Mouse (Mus musculus) limb, embryonic 12.5 days (tissue): ENCODE measurements around the gene Gzmk. TPM values are rescaled to one million over a fixed set of nuclear protein-coding genes. Genes with fewer than 3 reads are reported as not detected.

Experiments used
- ATAC-seq: fragments of 200-750 bp; cut with Nextera tagmentation; 2 replicates; pipeline ENCODE4 v1.8.0; 2017; ENCODE audit warnings: low read depth, moderate TSS enrichment; ENCODE audit not compliant: insufficient number of reproducible peaks, insufficient read depth, low FRiP score, low TSS enrichment
- H3K27ac ChIP-seq: fragments of 300-500 bp; sonication (generic); 2 replicates; pipeline ENCODE4 v1.5.1; 2016; ENCODE audit warnings: mild to moderate bottlenecking, moderate library complexity
- H3K27me3 ChIP-seq: fragments of 300-500 bp; sonication (generic); 2 replicates; pipeline ENCODE4 v1.6.1; 2016; ENCODE audit warnings: mild to moderate bottlenecking, moderate library complexity
- H3K36me3 ChIP-seq: fragments of 300-500 bp; sonication (generic); 2 replicates; pipeline ENCODE4 v1.6.1; 2016; ENCODE audit warnings: mild to moderate bottlenecking, moderate library complexity
- H3K4me1 ChIP-seq: fragments of 300-500 bp; sonication (generic); replicated peaks from 2 replicates; pipeline ENCODE4 v1.6.1; 2016
- H3K4me2 ChIP-seq: fragments of 300-500 bp; sonication (generic); 2 replicates; pipeline ENCODE4 v1.6.1; 2016; ENCODE audit warnings: mild to moderate bottlenecking, moderate library complexity
- H3K4me3 ChIP-seq: fragments of 300-500 bp; sonication (generic); replicated peaks from 2 replicates; pipeline ENCODE4 v1.5.1; 2016; ENCODE audit warnings: mild to moderate bottlenecking
- H3K9ac ChIP-seq: fragments of 300-500 bp; sonication (generic); replicated peaks from 2 replicates; pipeline ENCODE4 v1.6.1; 2016; ENCODE audit warnings: mild to moderate bottlenecking, moderate library complexity
- H3K9me3 ChIP-seq: fragments of 300-500 bp; sonication (generic); 2 replicates; pipeline ENCODE4 v1.6.1; 2016; ENCODE audit warnings: mild to moderate bottlenecking, moderate library complexity
- WGBS: fragments of 180-500 bp; shearing (Covaris S2); methylation state at CpG from one replicate; pipeline ENCODE4 v1.1.7; 2016; 5-methylcytosine and 5-hydroxymethylcytosine counted together
- polyA plus RNA-seq: library from polyadenylated mRNA; unstranded; fragments of >200 nt; fragmentation: Nextera tagmentation; extraction: Ambion mirVana; gene quantifications from 2 replicates; pipeline ENCODE4 v1.2.1, GENCODE M21; 2016

The Gzmk gene
- polyA plus RNA-seq, 1 experiment from 2014 or later, result not detected

- no peaks in the 10 kb centered on the region for H3K36me3 ChIP-seq
- H3K27ac ChIP-seq, result no peak overlapping the region
- no peaks in the 10 kb centered on the region for H3K27me3 ChIP-seq
- no peak overlapping the region for H3K9ac ChIP-seq
- 0 out of 2 replicates have a peak, but pooled peaks cover 5% of the 10 kb centered on the region for H3K4me1 ChIP-seq
- no peak overlapping the region for H3K4me3 ChIP-seq
- 84% methylated on average over 8 of the region's 8 CpGs for WGBS
- H3K9me3 ChIP-seq, result no peaks in the 10 kb centered on the region
- no peak overlapping the region for H3K4me2 ChIP-seq
- ATAC-seq, result no peak
Observed at GRCm38 (mm10) chr13:113245025-113245424, 19.3 kb upstream of the Gzmk start.

- no peak overlapping the region for H3K4me2 ChIP-seq
- 0 out of 2 replicates have a peak, but pooled peaks cover 5% of the 10 kb centered on the region for H3K4me1 ChIP-seq
- 47% methylated on average over 6 of the region's 6 CpGs for WGBS
- H3K4me3 ChIP-seq, result no peak overlapping the region
- H3K27me3 ChIP-seq, result no peaks in the 10 kb centered on the region
- H3K27ac ChIP-seq, result no peak overlapping the region
- no peaks in the 10 kb centered on the region for H3K9me3 ChIP-seq
- no peak overlapping the region for H3K9ac ChIP-seq
- no peaks in the 10 kb centered on the region for H3K36me3 ChIP-seq
- ATAC-seq, result no peak
Observed at GRCm38 (mm10) chr13:113242129-113242528, 16.4 kb upstream of the Gzmk start.

- H3K4me2 ChIP-seq, result no peak overlapping the region
- 86% methylated on average over 17 of the region's 17 CpGs for WGBS
- H3K4me3 ChIP-seq, result no peak overlapping the region
- no peak overlapping the region for H3K27ac ChIP-seq
- H3K4me1 ChIP-seq, result no peaks in the 10 kb centered on the region
- ATAC-seq, result no peak
- no peak overlapping the region for H3K9ac ChIP-seq
- no peaks in the 10 kb centered on the region for H3K9me3 ChIP-seq
- peaks cover 4% of the 10 kb centered on the region; the same call in 1 of the 2 replicates for H3K27me3 ChIP-seq
- H3K36me3 ChIP-seq, result no peaks in the 10 kb centered on the region
Observed at GRCm38 (mm10) chr13:113227666-113228463, 2.2 kb upstream of the Gzmk start.

GRCm38 (mm10) chr13:113227076-113227475, 1.4 kb upstream of the Gzmk start:
- no peaks in the 10 kb centered on the region for H3K36me3 ChIP-seq
- H3K4me1 ChIP-seq, result no peaks in the 10 kb centered on the region
- no peak overlapping the region for H3K4me3 ChIP-seq
- H3K9ac ChIP-seq, result no peak overlapping the region
- H3K27ac ChIP-seq, result no peak overlapping the region
- peaks cover 4% of the 10 kb centered on the region; the same call in 1 of the 2 replicates for H3K27me3 ChIP-seq
- no peaks in the 10 kb centered on the region for H3K9me3 ChIP-seq
- no peak overlapping the region for H3K4me2 ChIP-seq
- WGBS, result 86% methylated on average over 4 of the region's 4 CpGs
- ATAC-seq, result no peak

- no peak overlapping the region for H3K27ac ChIP-seq
- WGBS, result 37% methylated on average over 2 of the region's 2 CpGs
- no peaks in the 10 kb centered on the region for H3K9me3 ChIP-seq
- peaks cover 4% of the 10 kb centered on the region; the same call in 1 of the 2 replicates for H3K27me3 ChIP-seq
- H3K4me3 ChIP-seq, result no peak overlapping the region
- no peak for ATAC-seq
- peaks cover 3% of the 10 kb centered on the region; the same call in 1 of the 2 replicates for H3K4me1 ChIP-seq
- H3K36me3 ChIP-seq, result no peaks in the 10 kb centered on the region
- no peak overlapping the region for H3K4me2 ChIP-seq
- H3K9ac ChIP-seq, result no peak overlapping the region
Observed at GRCm38 (mm10) chr13:113224105-113224504, 1.6 kb downstream of the Gzmk start.

GRCm38 (mm10) chr13:113221851-113222250, 3.9 kb downstream of the Gzmk start:
- Histone ChIP-seq H3K27ac (no peak overlapping the region), H3K36me3 (no peaks in the 10 kb centered on the region), H3K4me2 (no peak overlapping the region), H3K9ac (no peak overlapping the region), H3K9me3 (no peaks in the 10 kb centered on the region), H3K27me3 (peaks cover 4% of the 10 kb centered on the region; the same call in 1 of the 2 replicates), H3K4me1 (peaks cover 3% of the 10 kb centered on the region; the same call in 1 of the 2 replicates), H3K4me3 (no peak overlapping the region)
- ATAC-seq, result no peak
- WGBS, result 64% methylated on average over 6 of the region's 6 CpGs

GRCm38 (mm10) chr13:113213865-113214264, 11.8 kb downstream of the Gzmk start:
- no peak overlapping the region for H3K9ac ChIP-seq
- no peaks in the 10 kb centered on the region for H3K9me3 ChIP-seq
- peaks cover 11% of the 10 kb centered on the region for H3K27me3 ChIP-seq
- H3K4me3 ChIP-seq, result no peak overlapping the region
- H3K4me1 ChIP-seq, result peaks cover 28% of the 10 kb centered on the region; the same call in 1 of the 2 replicates
- no peaks in the 10 kb centered on the region for H3K36me3 ChIP-seq
- peak; percentile 79; the same call in 1 of the 2 replicates for ATAC-seq
- WGBS, result 59% methylated on average over 3 of the region's 3 CpGs
- no peak overlapping the region for H3K4me2 ChIP-seq
- no peak overlapping the region for H3K27ac ChIP-seq

- Histone ChIP-seq H3K9me3 (no peaks in the 10 kb centered on the region), H3K9ac (no peak overlapping the region), H3K36me3 (no peaks in the 10 kb centered on the region), H3K27me3 (peaks cover 18% of the 10 kb centered on the region), H3K4me1 (peaks cover 28% of the 10 kb centered on the region; the same call in 1 of the 2 replicates), H3K27ac (no peak overlapping the region), H3K4me2 (no peak overlapping the region), H3K4me3 (no peak overlapping the region)
- WGBS, result 74% methylated on average over 3 of the region's 3 CpGs
- no peak for ATAC-seq
Observed at GRCm38 (mm10) chr13:113212401-113212800, 13.3 kb downstream of the Gzmk start.

- Histone ChIP-seq H3K27ac (no peak overlapping the region), H3K36me3 (no peaks in the 10 kb centered on the region), H3K9ac (no peak overlapping the region), H3K27me3 (peaks cover 18% of the 10 kb centered on the region), H3K4me2 (peak overlapping the region; percentile 21; the same call in 1 of the 2 replicates), H3K4me1 (peaks cover 28% of the 10 kb centered on the region; the same call in 1 of the 2 replicates), H3K9me3 (no peaks in the 10 kb centered on the region), H3K4me3 (no peak overlapping the region)
- WGBS, result 46% methylated on average over 15 of the region's 15 CpGs
- ATAC-seq, result no peak
Observed at GRCm38 (mm10) chr13:113211345-113211744, 14.4 kb downstream of the Gzmk start.

GRCm38 (mm10) chr13:113209624-113210023, 16.1 kb downstream of the Gzmk start, which contains the start of gene Esm1:
Gene Esm1 (plus strand): TSS chr13:113209659.
- Histone ChIP-seq H3K27me3 (peaks cover 18% of the 10 kb centered on the region), H3K9me3 (no peaks in the 10 kb centered on the region), H3K4me2 (peak within 1 kb of the TSS; percentile 35), H3K27ac (no peak within 1 kb of the TSS), H3K4me1 (peaks cover 28% of the 10 kb centered on the region; the same call in 1 of the 2 replicates), H3K9ac (peak within 1 kb of the TSS; percentile 31; the same call in 1 of the 2 replicates), H3K4me3 (peak within 1 kb of the TSS; percentile 14; the same call in 1 of the 2 replicates), H3K36me3 (no peaks in the 10 kb centered on the region)
- ATAC-seq, result no peak
- WGBS, result 36% methylated on average over 15 of the region's 15 CpGs

GRCm38 (mm10) chr13:113205346-113205745, 20.4 kb downstream of the Gzmk start:
- Histone ChIP-seq H3K27ac (no peak overlapping the region), H3K4me1 (peaks cover 20% of the 10 kb centered on the region), H3K9me3 (no peaks in the 10 kb centered on the region), H3K4me2 (no peak overlapping the region), H3K9ac (no peak overlapping the region), H3K4me3 (no peak overlapping the region), H3K27me3 (peaks cover 16% of the 10 kb centered on the region), H3K36me3 (no peaks in the 10 kb centered on the region)
- WGBS, result 90% methylated on average over 5 of the region's 5 CpGs
- no peak for ATAC-seq
